In the genomic region with DNA sequence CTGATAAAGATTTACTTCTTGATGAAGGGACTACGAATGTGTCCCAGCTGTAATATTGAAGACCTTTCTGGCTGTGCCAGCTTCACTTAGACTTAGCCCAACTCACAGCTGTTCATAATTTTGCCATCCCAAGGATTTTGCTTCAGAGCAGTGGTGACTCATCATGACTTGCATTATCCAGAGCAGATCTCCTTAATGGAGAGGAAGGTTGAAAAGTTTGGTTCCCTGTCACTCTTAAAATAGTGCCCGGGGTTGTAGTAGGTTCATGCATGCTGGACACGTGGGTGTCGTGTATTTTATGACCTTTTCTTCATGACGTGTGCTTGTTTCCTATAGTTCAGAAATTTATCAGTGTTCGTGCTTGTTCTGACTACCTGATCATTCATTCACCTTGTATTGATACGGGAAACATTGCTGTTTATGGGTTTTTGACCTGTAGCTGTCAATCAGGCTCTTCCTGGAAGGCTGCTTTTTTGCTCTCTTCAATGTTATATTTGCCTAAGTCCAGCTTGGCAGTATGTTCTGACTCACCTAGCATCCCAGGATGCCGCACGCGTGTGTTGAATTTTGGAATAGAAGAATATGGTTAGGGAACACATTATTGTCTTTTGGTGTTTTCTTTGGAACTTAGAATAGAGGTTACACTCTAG, we compare ENCODE assay signal across 12 mouse cellular contexts. TPM values are rescaled to one million over a fixed set of nuclear protein-coding genes. Genes with fewer than 3 reads are reported as not detected.
A peak's percentile ranks its signal among the peaks of the same experiment; 100 is the strongest.
DNase-seq lines count a peak whose midpoint lies in the region; ATAC-seq and TF ChIP-seq lines count a peak whose summit lies in the region.
"Had no signal": no experiment of that assay in that cellular context is flagged by ENCODE, and none has a peak within 500 bp of the region (broad histone marks: within the 10 kb centered on the region; RNA-seq: fewer than 3 reads in every experiment).

No protein-coding gene starts in this region.

- no peaks in the 10 kb centered on the region for H3K27me3 ChIP-seq in liver, adult 2 months (ENCODE audit: control insufficient read depth, insufficient read depth, low read length)
- no peaks in the 10 kb centered on the region for H3K27me3 ChIP-seq in liver, embryonic 12.5 days (replicated peaks)
- no peaks in the 10 kb centered on the region for H3K27me3 ChIP-seq in C2C12 (ENCODE audit: control insufficient read depth, insufficient read depth, insufficient read length)
- H3K27me3 ChIP-seq: heart, embryonic 15.5 days; limb, embryonic 13.5 days had no signal

- H3ac ChIP-seq in C2C12 (ENCODE audit: control insufficient read depth, insufficient read length, low read depth) = no peak overlapping the region

- peak overlapping the region; percentile 78 for H3K27ac ChIP-seq in liver, adult 2 months (replicated peaks; ENCODE audit: insufficient read depth, low read depth, low read length)
- no peak overlapping the region for H3K27ac ChIP-seq in liver, embryonic 12.5 days
- peak overlapping the region; percentile 67 for H3K27ac ChIP-seq in macrophage
- H3K27ac ChIP-seq: forebrain, embryonic 10.5 days; heart, embryonic 15.5 days; limb, embryonic 13.5 days had no signal

- no peak for TF ChIP-seq POLR2A in liver, adult 2 months (IDR thresholded peaks at IDR 0.05; ENCODE audit: extremely low read depth, insufficient read depth, low read length)

- H3K4me2 ChIP-seq in liver, embryonic 12.5 days = no peak overlapping the region
- H3K4me2 ChIP-seq: heart, embryonic 15.5 days; limb, embryonic 13.5 days; lung, embryonic 14.5 days had no signal

- WGBS in liver, adult 2 months = 28% methylated on average over 10 of the region's 10 CpGs
- WGBS in liver, embryonic 12.5 days (ENCODE audit: insufficient replicate concordance) = 79% methylated on average over 10 of the region's 10 CpGs
- WGBS in macrophage (ENCODE audit: missing documents) = 51% methylated on average over 10 of the region's 10 CpGs

- no peak for TF ChIP-seq CTCF in liver, adult 2 months (IDR thresholded peaks at IDR 0.05; ENCODE audit: low read depth, low read length)
- TF ChIP-seq CTCF in C2C12 (IDR thresholded peaks at IDR 0.05; ENCODE audit: control insufficient read depth, insufficient read depth, insufficient read length) = no peak

- ATAC-seq in liver, embryonic 12.5 days = no peak

- peaks cover 28% of the 10 kb centered on the region for H3K4me1 ChIP-seq in liver, adult 2 months (ENCODE audit: control insufficient read depth, insufficient read depth, low read length)
- H3K4me1 ChIP-seq in liver, embryonic 12.5 days = no peaks in the 10 kb centered on the region

- DNase-seq in liver, adult 2 months (ENCODE audit: extremely low read depth, low read depth, low spot score) = peak; percentile 90
- peak; percentile 69 for DNase-seq in adipocyte (ENCODE audit: low spot score)
- no peak for DNase-seq in layer of hippocampus, adult 9-10 months (ENCODE audit: low spot score)
- no peak for DNase-seq in cerebellum, adult 9-11 months
- DNase-seq: heart, adult 11 months; lung, embryonic 14.5 days had no signal

- H3K9ac ChIP-seq in liver, adult 2 months (ENCODE audit: low read depth, low read length) = peak overlapping the region; percentile 38; the same call in 1 of the 2 replicates
- H3K9ac ChIP-seq in liver, embryonic 12.5 days = no peak overlapping the region
- H3K9ac ChIP-seq: heart, embryonic 15.5 days; limb, embryonic 13.5 days; lung, embryonic 14.5 days had no signal

- H3K36me3 ChIP-seq in liver, adult 2 months (ENCODE audit: control insufficient read depth, insufficient read depth, low read length) = no peaks in the 10 kb centered on the region; the same call in 1 of the 2 replicates
- no peaks in the 10 kb centered on the region for H3K36me3 ChIP-seq in liver, embryonic 12.5 days
- H3K36me3 ChIP-seq in C2C12 (ENCODE audit: control insufficient read depth, insufficient read depth) (no peaks in the 10 kb centered on the region), macrophage (ENCODE audit: inconsistent target) (no peaks in the 10 kb centered on the region)
- H3K36me3 ChIP-seq: forebrain, embryonic 10.5 days; heart, embryonic 15.5 days; limb, embryonic 13.5 days had no signal

- H3K4me3 ChIP-seq in liver, adult 2 months (ENCODE audit: insufficient read depth, low read depth, low read length) = no peak overlapping the region
- no peak overlapping the region for H3K4me3 ChIP-seq in liver, embryonic 12.5 days
- no peak overlapping the region for H3K4me3 ChIP-seq in C2C12 (ENCODE audit: insufficient read depth, poor library complexity, severe bottlenecking)
- H3K4me3 ChIP-seq in macrophage (ENCODE audit: inconsistent target) = no peak overlapping the region
- H3K4me3 ChIP-seq: forebrain, embryonic 10.5 days; heart, embryonic 15.5 days; limb, embryonic 13.5 days had no signal

- peaks cover 31% of the 10 kb centered on the region for H3K79me2 ChIP-seq in liver, adult 2 months (ENCODE audit: control insufficient read depth, insufficient read depth, low read length)
- H3K79me2 ChIP-seq in C2C12 (ENCODE audit: control insufficient read depth, insufficient read depth) (no peaks in the 10 kb centered on the region), macrophage (ENCODE audit: inconsistent target) (peaks cover 15% of the 10 kb centered on the region)

- H3K9me3 ChIP-seq in liver, embryonic 12.5 days (replicated peaks) = no peaks in the 10 kb centered on the region
- H3K9me3 ChIP-seq: forebrain, embryonic 10.5 days; heart, embryonic 15.5 days; limb, embryonic 13.5 days had no signal

- H3K79me3 ChIP-seq in C2C12 (ENCODE audit: low read depth) = peaks cover 2% of the 10 kb centered on the region

TF ChIP-seq in C2C12, 6 proteins besides CTCF, POLR2A, EP300 and RAD21:
- TF ChIP-seq MYOD1 (IDR thresholded peaks at IDR 0.05; ENCODE audit: control insufficient read depth, insufficient read length, low read depth) = peak; percentile 56
- peak; percentile 29 for TF ChIP-seq MAX (IDR thresholded peaks at IDR 0.05)
- TF ChIP-seq MYOG (IDR thresholded peaks at IDR 0.05; ENCODE audit: control insufficient read depth, extremely low read depth, insufficient read length) = no peak
- peak; percentile 75 for TF ChIP-seq USF1 (IDR thresholded peaks at IDR 0.05; ENCODE audit: low read depth)
- TF ChIP-seq FOSL1 (IDR thresholded peaks at IDR 0.05; ENCODE audit: insufficient read depth, low read length, poor library complexity, severe bottlenecking) = peak; percentile 5
- TF ChIP-seq CEBPB (IDR thresholded peaks at IDR 0.05; ENCODE audit: low read depth) = no peak

RNA-seq across cellular contexts. Expression of gene Gbe1, which starts 17.0 kb away (rescaled TPM):
- total RNA-seq in liver, adult 2 months (2014; rRNA removed) = 98.9 and 174 TPM in 2 replicates
- 66.2 and 68.9 TPM in 2 replicates for polyA plus RNA-seq in liver, adult 2 months (2012; rRNA removed)
- polyA plus RNA-seq in liver, embryonic 12.5 days (2016; fragmentation: Nextera tagmentation; extraction: Ambion mirVana) = 7.5 and 8.3 TPM in 2 replicates
- polyA plus RNA-seq in C2C12 (2012; fragmentation: generic; extraction: Trizol) = 5.5 TPM
- total RNA-seq in macrophage (2018; cell fraction: chromatin; rRNA removed) = 10 to 100 TPM; 24.5 to 48.8 (median 31.1) TPM
- total RNA-seq in macrophage (2018; cell fraction: cytosol; rRNA removed) = 10 to 100 TPM; 11.1 to 18.2 (median 13.7) TPM
- total RNA-seq in macrophage (2018; cell fraction: nucleus; rRNA removed) = 10 to 100 TPM; 21.0 to 40.9 (median 26.7) TPM
- 14.7 to 24.2 TPM (median 16.8 TPM) in 3 replicates for polyA plus RNA-seq in macrophage (2018)

Comparison
In these comparisons a context has a peak if more than half of its experiments do, and no peak if none do; other contexts are left out.
1. DNase-seq: peak in liver, adult 2 months (single experiment) and adipocyte (single experiment); none in layer of hippocampus, adult 9-10 months (single experiment) and cerebellum, adult 9-11 months (single experiment).